Mouse (Mus musculus) adipose tissue, adult 10 weeks (tissue): ENCODE data around the gene Celsr2. TPM values are rescaled to one million over a fixed set of nuclear protein-coding genes. Genes with fewer than 3 reads are reported as not detected.

Source experiments
- polyA plus RNA-seq: library from polyadenylated mRNA; stranded (reverse); fragments of 350-450 nt; fragmentation: Illumina TruSeq; extraction: RNeasy Lipid Tissue Mini Kit (QIAGEN cat#74804); gene quantifications from one replicate; pipeline ENCODE4 v1.2.3, GENCODE M21; 2014; ENCODE audit warnings: low read depth, low replicate concordance

Celsr2 gene
- polyA plus RNA-seq: 20.4 TPM

DNA sequence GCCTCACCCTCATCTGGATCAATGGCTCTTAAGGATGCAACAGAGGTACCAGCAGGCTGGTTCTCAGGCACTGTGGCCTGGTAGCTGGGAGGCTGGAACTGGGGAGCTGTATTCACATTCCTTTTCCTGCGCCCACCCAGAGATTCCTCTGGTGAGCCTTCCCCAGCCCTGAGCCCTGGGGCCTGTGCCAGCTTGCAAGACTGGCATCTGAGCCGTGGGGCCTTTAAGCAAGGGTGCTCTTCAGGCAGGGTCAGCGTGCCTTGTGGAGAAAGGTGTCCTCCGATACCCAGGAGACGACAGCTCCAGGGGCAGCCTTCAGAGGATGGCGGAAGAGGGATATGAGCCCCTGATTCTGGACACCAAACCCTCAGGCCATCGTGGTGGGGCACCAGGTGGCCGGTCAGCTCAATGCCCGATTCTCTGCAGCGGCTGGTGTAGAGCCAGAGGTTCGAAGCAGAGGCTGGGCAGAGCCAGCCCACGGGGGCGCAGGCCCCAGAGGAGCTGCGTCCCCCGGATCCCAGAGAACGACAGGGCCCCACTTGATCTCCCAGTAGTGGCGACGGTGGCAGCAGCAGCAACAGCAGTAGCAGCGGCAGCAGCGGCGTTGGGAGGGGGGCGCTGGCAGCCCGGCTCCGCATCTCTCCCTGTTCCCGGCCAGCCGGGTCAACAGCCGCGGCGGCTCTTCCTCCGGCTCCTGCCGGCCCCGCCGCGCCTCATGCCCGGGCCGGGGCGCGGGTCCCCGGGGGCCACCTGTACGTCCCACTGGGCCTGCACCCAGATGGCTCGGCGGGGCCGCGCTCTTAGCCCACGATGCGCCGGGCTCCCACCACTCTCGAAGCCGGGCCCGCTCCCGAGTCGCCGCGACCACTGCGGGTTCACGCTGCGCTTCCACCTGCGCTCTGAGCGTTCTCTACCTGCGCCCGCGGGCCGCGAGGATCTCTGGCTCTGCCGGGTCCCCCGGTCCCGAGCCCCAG lies at the start of gene Celsr2:
Gene Celsr2, minus strand, starts transcription at position 696 of the 974 bp plus-strand sequence.

DNA sequence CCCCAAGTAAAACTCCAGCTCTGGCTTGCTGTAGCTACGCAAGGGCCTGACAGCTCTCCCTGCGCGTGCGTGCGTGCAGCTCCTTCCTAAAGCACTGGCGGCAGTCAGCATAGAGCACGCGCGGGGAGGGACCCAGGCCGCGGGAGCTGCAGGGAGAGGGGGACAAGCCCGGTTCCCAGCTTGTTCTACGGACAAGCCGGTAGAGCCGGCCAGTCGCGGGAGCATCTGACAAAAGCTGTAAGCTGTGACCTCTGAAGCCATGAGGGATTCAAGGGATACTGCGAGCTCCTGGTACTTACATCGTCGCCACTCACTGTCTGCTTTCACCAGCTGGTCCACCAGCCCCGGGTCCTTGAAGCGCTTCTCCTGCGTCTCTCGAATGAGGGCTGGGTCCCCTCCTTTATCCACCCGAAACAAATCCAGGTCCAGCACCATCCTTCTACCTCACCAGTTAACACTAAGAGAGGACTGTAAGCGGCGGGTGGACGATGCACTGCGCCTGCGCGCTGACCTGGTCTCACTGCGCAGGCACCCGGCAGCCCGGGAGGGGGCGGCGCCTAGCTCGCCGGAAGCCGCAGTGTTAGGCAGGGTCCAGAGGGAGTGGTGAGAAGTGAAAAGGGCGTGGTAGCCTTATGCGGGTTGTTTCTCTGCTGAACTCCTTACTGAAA lies 29.5 kb upstream of the Celsr2 start, which contains the start of gene Sars:
Gene Sars, minus strand, starts transcription at position 512 of the 668 bp plus-strand sequence.

DNA sequence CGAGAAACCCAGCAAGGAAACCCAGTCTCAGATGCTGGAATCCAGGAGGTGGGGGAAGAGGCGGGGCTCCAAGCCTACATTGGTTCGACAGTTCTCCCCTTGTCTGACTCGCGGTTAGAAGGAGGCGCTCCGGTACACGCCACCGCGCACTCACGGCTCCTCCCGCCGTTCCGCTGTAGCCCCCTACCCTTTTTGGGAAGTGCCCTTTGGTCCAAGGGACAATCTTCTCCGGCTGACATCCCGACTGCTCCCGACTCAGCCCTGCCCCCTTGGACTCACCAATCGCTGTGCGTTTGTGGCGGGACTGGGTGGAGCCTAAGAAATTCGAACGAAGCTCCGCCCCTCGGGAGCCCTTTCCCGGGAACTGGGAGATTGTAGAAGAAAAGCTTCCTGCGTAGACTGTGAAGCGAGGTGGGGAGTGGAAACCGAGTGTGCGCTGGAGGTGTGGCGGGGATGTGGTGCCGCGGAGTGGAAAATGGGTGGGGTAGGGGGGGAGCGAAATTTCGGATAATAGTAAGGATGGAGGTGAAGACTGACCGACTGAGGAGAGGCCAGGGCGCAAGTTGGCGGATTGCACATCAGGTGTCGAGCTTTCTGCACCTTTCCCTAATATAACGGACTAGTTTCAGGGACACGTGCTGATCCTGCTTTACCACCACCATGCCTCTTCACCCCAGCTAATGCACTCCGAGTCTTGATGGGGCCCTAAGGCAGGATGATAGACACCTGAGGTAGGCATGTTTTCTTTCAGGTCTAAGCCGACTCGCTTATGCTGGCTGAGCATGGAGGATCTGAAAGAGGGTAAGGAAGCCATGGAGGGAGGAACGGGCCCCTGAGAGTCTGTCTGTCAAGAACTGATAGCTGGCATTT lies 31.6 kb downstream of the Celsr2 start, which contains the start of gene Psrc1:
Gene Psrc1, plus strand, starts transcription at position 355 of the 870 bp plus-strand sequence.

DNA sequence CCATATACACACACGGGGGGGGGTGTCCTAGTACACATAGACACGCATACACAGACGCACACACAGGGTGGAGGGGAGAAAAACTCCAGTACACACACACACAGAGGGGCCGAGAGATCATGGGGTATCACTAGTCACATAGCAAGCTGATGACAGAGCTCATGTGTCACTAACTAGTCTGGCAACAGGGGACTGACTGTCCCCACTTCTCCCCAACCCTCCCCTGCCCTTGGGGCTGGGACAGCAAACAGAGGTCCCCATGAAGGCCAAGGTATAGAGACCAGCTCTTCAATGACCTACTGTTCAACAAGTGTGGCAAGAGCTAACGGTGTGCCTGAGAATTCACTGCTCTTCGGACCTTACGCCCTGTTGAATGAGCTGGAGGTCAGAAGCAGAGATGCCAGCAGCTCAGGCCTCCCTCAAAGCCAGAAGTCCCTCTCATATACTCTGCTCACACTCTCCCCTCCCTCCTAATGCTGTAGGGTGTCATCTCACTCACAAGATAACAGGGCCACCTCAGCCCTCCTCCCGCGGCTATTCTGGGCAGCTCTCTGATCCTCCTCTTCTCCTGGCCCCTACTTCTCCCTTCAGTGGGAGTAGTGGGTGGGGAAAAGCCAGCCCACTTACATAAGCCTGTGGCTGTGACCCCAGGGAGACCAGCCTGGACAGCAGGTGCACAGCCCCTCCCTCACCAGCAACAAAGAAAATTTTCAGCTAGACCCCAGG lies 50.9 kb downstream of the Celsr2 start, which contains the start of gene Mybphl:
Gene Mybphl, plus strand, starts transcription at position 642 of the 726 bp plus-strand sequence.

Other genes starting within 250 kb of the Celsr2 start
- gene Amigo1, start 229.2 kb downstream of the Celsr2 start, polyA plus RNA-seq: 8.0 TPM
- 10.6 TPM for gene Cyb561d1, start 214.3 kb downstream of the Celsr2 start, polyA plus RNA-seq
- 7.0 TPM for gene Atxn7l2, start 204.6 kb downstream of the Celsr2 start, polyA plus RNA-seq
- 2.5 TPM for gene Sypl2, start 188.9 kb downstream of the Celsr2 start, polyA plus RNA-seq
- gene Psma5, start 158.6 kb downstream of the Celsr2 start, polyA plus RNA-seq: 108 TPM
- gene Sort1, start 131.5 kb downstream of the Celsr2 start, polyA plus RNA-seq: 317 TPM
- not detected for gene Mybphl, start 50.6 kb downstream of the Celsr2 start, polyA plus RNA-seq
- 1.3 TPM for gene Psrc1, start 31.7 kb downstream of the Celsr2 start, polyA plus RNA-seq
- gene Sars, start 29.7 kb upstream of the Celsr2 start, polyA plus RNA-seq: 113 TPM
- gene 1700013F07Rik, start 118.6 kb upstream of the Celsr2 start, polyA plus RNA-seq: 10.9 TPM
- gene 5330417C22Rik, start 121.0 kb upstream of the Celsr2 start, polyA plus RNA-seq: 2.5 TPM
- gene Tmem167b, start 146.9 kb upstream of the Celsr2 start, polyA plus RNA-seq: 51.1 TPM
- 30.4 TPM for gene Taf13, start 156.1 kb upstream of the Celsr2 start, polyA plus RNA-seq
- 14.8 TPM for gene Wdr47, start 175.7 kb upstream of the Celsr2 start, polyA plus RNA-seq
- 54.4 TPM for gene Clcc1, start 238.4 kb upstream of the Celsr2 start, polyA plus RNA-seq